Mouse (Mus musculus): Measurements from ENCODE around the gene Ece1. TPM values are rescaled to one million over a fixed set of nuclear protein-coding genes. Genes with fewer than 3 reads are reported as not detected.

Ece1 gene
- polyA plus RNA-seq (2012; fragmentation: generic; extraction: Trizol) = 69.9 TPM

DNA sequence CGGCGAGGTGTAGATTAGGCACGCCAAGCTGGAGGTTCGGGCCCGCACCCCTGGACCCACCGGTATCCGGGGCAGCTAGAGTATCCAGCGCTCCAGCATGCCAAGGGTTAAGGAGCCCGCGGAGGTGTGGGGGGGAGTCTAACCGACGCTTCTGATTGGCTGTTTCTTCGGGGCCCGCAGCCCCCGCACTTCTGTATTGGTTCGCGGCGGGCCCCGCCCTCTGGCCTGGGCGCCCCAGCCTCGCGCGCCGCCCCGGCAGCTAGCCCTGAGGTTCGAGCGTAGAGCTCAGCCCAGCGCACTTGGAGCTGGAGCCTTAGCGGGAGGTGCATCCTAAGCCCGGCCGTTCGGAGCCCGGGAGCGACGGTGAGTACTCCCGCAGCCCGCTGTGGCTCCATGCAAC lies at the start of gene Ece1:
TSS of gene Ece1 (plus strand) at position 219 of the 400 bp plus-strand sequence.
- H3K4me2 ChIP-seq (ENCODE audit: low read depth) = peak within 1 kb of the TSS; percentile 89
- peak within 1 kb of the TSS; percentile 76 for H3K4me3 ChIP-seq
- H3ac ChIP-seq (ENCODE audit: control insufficient read depth, insufficient read length) = peak within 1 kb of the TSS; percentile 60
- TF ChIP-seq USF1 (IDR thresholded peaks at IDR 0.05; ENCODE audit: low read depth) (no peak), MAX (IDR thresholded peaks at IDR 0.05; ENCODE audit: low read depth) (no peak), REST (IDR thresholded peaks at IDR 0.05; ENCODE audit: insufficient read depth, insufficient read length) (no peak), MYOD1 (IDR thresholded peaks at IDR 0.05; ENCODE audit: control insufficient read depth in 1 of 3, insufficient read length in 2 of 3, low read depth in 2 of 3) (no peak), POLR2A (IDR thresholded peaks at IDR 0.05; ENCODE audit: insufficient read length, low read depth) (peak; percentile 96), POLR2AphosphoS2 (IDR thresholded peaks at IDR 0.05; ENCODE audit: insufficient read length, low read depth) (peak; percentile 91), MYOG (IDR thresholded peaks at IDR 0.05; ENCODE audit: control insufficient read depth in 1 of 3, insufficient read depth in 1 of 3, insufficient read length in 2 of 3, low read depth in 2 of 3) (no peak), TCF12 (IDR thresholded peaks at IDR 0.05; ENCODE audit: insufficient read depth, poor library complexity, severe bottlenecking) (no peak), CEBPB (IDR thresholded peaks at IDR 0.05; ENCODE audit: insufficient read depth, poor library complexity, severe bottlenecking) (no peak), SRF (IDR thresholded peaks at IDR 0.05; ENCODE audit: control insufficient read depth, insufficient read length, low read depth) (no peak), E2F4 (IDR thresholded peaks at IDR 0.05; ENCODE audit: insufficient read depth) (peak; percentile 39), TCF3 (IDR thresholded peaks at IDR 0.05; ENCODE audit: insufficient read length, low read depth) (no peak)
- H3K27me3 ChIP-seq (ENCODE audit: control insufficient read depth, insufficient read depth, insufficient read length) = no peaks in the 10 kb centered on the region
- peaks cover 43% of the 10 kb centered on the region for H3K79me2 ChIP-seq (ENCODE audit: control insufficient read depth, insufficient read depth)
- H3K36me3 ChIP-seq (ENCODE audit: control insufficient read depth, insufficient read depth) = no peaks in the 10 kb centered on the region

- Histone ChIP-seq H3K79me2 (ENCODE audit: control insufficient read depth, insufficient read depth) (no peaks in the 10 kb centered on the region), H3K4me3 (no peak overlapping the region), H3K4me2 (ENCODE audit: low read depth) (no peak overlapping the region), H3ac (ENCODE audit: control insufficient read depth, insufficient read length) (no peak overlapping the region), H3K36me3 (ENCODE audit: control insufficient read depth, insufficient read depth) (no peaks in the 10 kb centered on the region), H3K27me3 (ENCODE audit: control insufficient read depth, insufficient read depth, insufficient read length) (peaks cover 9% of the 10 kb centered on the region)
- no peak for TF ChIP-seq MAX (IDR thresholded peaks at IDR 0.05; ENCODE audit: low read depth)
- TF ChIP-seq REST (IDR thresholded peaks at IDR 0.05; ENCODE audit: insufficient read depth, insufficient read length) = no peak
- TF ChIP-seq E2F4 (IDR thresholded peaks at IDR 0.05; ENCODE audit: insufficient read depth) = no peak
- TF ChIP-seq POLR2AphosphoS2 (IDR thresholded peaks at IDR 0.05; ENCODE audit: insufficient read length, low read depth) = no peak
Measured at GRCm38 (mm10) chr4:137812946-137813708, 48.9 kb upstream of the Ece1 start.

GRCm38 (mm10) chr4:137814140-137814539 lies 47.9 kb upstream of the Ece1 start:
- Histone ChIP-seq H3K27me3 (ENCODE audit: control insufficient read depth, insufficient read depth, insufficient read length) (peaks cover 9% of the 10 kb centered on the region), H3K36me3 (ENCODE audit: control insufficient read depth, insufficient read depth) (no peaks in the 10 kb centered on the region), H3K4me2 (ENCODE audit: low read depth) (no peak overlapping the region), H3K79me2 (ENCODE audit: control insufficient read depth, insufficient read depth) (no peaks in the 10 kb centered on the region), H3ac (ENCODE audit: control insufficient read depth, insufficient read length) (no peak overlapping the region), H3K4me3 (no peak overlapping the region)
- TF ChIP-seq MYOD1 (IDR thresholded peaks at IDR 0.05; ENCODE audit: control insufficient read depth in 1 of 3, insufficient read length in 2 of 3, low read depth in 2 of 3) (no peak), POLR2AphosphoS2 (IDR thresholded peaks at IDR 0.05; ENCODE audit: insufficient read length, low read depth) (no peak), POLR2A (IDR thresholded peaks at IDR 0.05; ENCODE audit: insufficient read length, low read depth) (no peak), MAX (IDR thresholded peaks at IDR 0.05; ENCODE audit: low read depth) (no peak), SRF (IDR thresholded peaks at IDR 0.05; ENCODE audit: control insufficient read depth, insufficient read length, low read depth) (no peak), USF1 (IDR thresholded peaks at IDR 0.05; ENCODE audit: low read depth) (no peak), MYOG (IDR thresholded peaks at IDR 0.05; ENCODE audit: control insufficient read depth in 1 of 3, insufficient read depth in 1 of 3, insufficient read length in 2 of 3, low read depth in 2 of 3) (no peak), CEBPB (IDR thresholded peaks at IDR 0.05; ENCODE audit: insufficient read depth, poor library complexity, severe bottlenecking) (no peak), REST (IDR thresholded peaks at IDR 0.05; ENCODE audit: insufficient read depth, insufficient read length) (no peak), TCF3 (IDR thresholded peaks at IDR 0.05; ENCODE audit: insufficient read length, low read depth) (no peak), TCF12 (IDR thresholded peaks at IDR 0.05; ENCODE audit: insufficient read depth, poor library complexity, severe bottlenecking) (no peak)

DNA sequence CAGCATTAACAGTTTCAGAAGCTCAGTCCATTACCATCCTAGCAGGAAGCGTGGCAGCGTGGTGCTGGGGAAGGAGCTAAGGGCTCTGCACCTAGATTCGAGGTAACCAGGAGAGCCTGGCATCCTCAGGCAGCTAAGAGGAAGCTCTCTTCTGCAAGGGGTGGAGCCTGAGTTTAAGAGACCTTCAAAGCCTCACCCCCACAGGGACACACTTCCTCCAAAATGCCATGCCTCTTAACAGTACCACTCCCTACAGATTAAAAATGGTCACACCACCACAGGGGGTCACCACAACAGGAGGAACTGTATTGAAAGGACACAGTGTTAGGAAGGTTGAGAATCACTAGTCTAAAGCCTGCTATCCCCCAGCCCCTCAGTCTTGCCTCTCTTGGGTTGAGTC lies 46.6 kb upstream of the Ece1 start:
- no peak overlapping the region for H3K4me3 ChIP-seq

More for the DNA sequence above, 46.6 kb upstream of the Ece1 start:
- Histone ChIP-seq H3K4me2 (ENCODE audit: low read depth) (no peak overlapping the region), H3K79me2 (ENCODE audit: control insufficient read depth, insufficient read depth) (no peaks in the 10 kb centered on the region), H3ac (ENCODE audit: control insufficient read depth, insufficient read length) (no peak overlapping the region), H3K27me3 (ENCODE audit: control insufficient read depth, insufficient read depth, insufficient read length) (peaks cover 9% of the 10 kb centered on the region), H3K36me3 (ENCODE audit: control insufficient read depth, insufficient read depth) (no peaks in the 10 kb centered on the region)
- TF ChIP-seq TCF12 (IDR thresholded peaks at IDR 0.05; ENCODE audit: insufficient read depth, poor library complexity, severe bottlenecking) (no peak), MAX (IDR thresholded peaks at IDR 0.05; ENCODE audit: low read depth) (no peak), REST (IDR thresholded peaks at IDR 0.05; ENCODE audit: insufficient read depth, insufficient read length) (no peak), MYOD1 (IDR thresholded peaks at IDR 0.05; ENCODE audit: control insufficient read depth in 1 of 3, insufficient read length in 2 of 3, low read depth in 2 of 3) (no peak), TCF3 (IDR thresholded peaks at IDR 0.05; ENCODE audit: insufficient read length, low read depth) (no peak), CEBPB (IDR thresholded peaks at IDR 0.05; ENCODE audit: insufficient read depth, poor library complexity, severe bottlenecking) (no peak), USF1 (IDR thresholded peaks at IDR 0.05; ENCODE audit: low read depth) (no peak), E2F4 (IDR thresholded peaks at IDR 0.05; ENCODE audit: insufficient read depth) (no peak), SRF (IDR thresholded peaks at IDR 0.05; ENCODE audit: control insufficient read depth, insufficient read length, low read depth) (no peak), POLR2AphosphoS2 (IDR thresholded peaks at IDR 0.05; ENCODE audit: insufficient read length, low read depth) (no peak), POLR2A (IDR thresholded peaks at IDR 0.05; ENCODE audit: insufficient read length, low read depth) (no peak), MYOG (IDR thresholded peaks at IDR 0.05; ENCODE audit: control insufficient read depth in 1 of 3, insufficient read depth in 1 of 3, insufficient read length in 2 of 3, low read depth in 2 of 3) (no peak)

Measured in myocyte (in vitro differentiated cells).